Mouse (Mus musculus) spleen, adult 18-20 months (tissue): ENCODE measurements around the gene V1ra8.
"Not testable (repeated sequence)": the region's sequence is repeated elsewhere in the genome, so short reads cannot be mapped to it uniquely, and the experiment has no call there.

ENCODE experiments used
- DNase-seq, 2 experiments: peaks; one replicate each; pipeline ENCODE4 v3.0.0; 2022; ENCODE audit warnings: mixed read lengths in 2 of 2

V1ra8 gene

DNA sequence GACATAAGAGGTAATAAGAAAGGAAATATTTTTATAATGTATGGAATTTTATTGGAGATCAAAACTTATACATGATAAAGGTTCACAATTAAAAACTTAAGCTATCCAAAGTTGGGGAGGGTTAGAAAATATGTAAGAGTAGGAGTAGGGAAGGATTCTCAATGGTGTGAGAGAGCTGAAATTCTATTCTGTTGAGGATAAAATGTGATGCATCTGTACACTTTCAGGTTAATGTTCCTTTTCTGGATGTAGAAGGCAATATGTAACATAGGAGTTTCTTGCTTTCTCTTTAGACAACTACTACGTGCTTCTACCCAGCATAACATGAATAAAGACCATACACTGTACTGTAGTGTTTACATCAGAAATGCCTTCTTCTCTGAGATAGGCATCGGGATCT, at the start of gene V1ra8:
Gene V1ra8 (plus strand): TSS at position 301 of the 400 bp plus-strand sequence.
- not testable (repeated sequence) for DNase-seq

DNA sequence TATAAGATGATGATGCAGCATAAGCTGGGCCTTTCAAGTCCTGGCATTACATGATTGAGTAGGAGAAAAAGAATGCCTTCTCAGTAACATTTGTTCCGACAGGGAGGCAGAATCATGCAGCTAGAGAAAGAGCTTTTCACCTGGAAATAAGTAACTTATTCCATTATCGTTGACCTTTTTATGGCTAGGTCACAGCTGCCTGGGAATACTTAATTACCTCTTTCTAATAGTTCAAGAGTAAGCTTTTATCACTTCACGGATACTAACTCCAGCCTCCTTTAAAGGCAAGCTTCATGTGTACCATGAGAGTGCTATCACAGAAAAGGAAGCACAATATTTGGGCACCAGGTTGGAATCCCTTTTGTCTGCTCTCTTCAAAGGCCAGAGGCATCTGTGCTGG, 42.5 kb upstream of the V1ra8 start:
- DNase-seq = no peak

DNA sequence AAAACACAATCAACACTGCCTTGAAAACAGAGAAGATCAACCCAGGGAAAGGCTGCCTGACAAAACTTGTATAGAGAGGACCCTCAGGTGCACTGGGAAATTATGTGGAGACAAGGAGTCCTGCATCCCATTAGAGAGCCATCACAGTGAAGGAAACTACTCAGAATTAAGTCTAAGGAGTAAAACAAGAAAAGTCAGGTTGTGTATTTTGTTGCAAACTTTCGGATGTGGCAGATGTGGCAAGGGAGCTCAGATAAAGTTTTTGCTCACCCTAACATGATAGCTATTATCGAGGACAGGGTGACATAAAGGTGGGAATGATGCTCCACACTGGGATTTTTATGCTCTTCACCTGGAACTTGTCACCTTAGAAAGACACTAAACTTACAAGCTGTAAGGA, 28.1 kb upstream of the V1ra8 start, which contains the start of gene Vmn1r52:
Gene Vmn1r52 (plus strand): TSS at position 301 of the 400 bp plus-strand sequence.
- no peak for DNase-seq

DNA sequence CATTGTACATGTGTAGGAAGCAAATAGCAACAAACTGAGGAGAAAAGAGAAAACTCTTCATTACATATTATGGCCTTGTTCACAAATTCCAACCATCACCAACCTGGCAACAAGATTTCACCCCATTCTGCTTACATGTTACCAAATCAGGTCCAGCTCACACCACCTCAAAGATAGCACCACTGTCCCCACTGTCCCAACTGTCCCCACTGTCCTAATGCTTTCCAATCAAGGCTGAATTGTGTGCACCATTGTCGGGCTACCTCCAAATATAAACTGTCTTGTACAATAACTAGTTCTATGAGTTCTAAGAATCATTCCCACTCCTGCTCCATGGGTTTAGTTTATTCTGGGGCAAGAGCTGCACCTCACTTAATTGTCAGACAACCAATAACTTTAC, 21.7 kb downstream of the V1ra8 start, which contains the start of gene Vmn1r53:
Gene Vmn1r53 (minus strand): TSS at position 101 of the 400 bp plus-strand sequence.
- no peak for DNase-seq

DNA sequence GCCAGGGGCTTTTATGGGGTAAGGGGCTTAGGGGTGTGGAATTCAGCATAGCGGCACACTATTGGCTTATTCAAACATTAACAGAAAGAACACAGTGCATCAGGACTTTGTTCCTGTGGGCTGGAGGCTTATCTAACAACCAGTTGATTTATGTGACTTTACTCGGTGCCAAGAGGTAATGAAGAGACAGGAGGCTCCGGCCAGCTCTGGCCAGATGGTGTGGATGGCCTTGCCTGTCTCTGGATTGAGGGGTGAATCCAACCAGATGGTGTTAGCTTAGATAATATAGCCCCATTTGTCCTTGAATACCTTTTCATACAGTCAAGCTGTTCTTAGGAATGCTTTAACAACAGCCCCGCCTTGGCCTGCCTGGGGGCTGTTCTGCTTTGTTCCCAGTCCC, 29.5 kb downstream of the V1ra8 start:
- not testable (repeated sequence) for DNase-seq

DNA sequence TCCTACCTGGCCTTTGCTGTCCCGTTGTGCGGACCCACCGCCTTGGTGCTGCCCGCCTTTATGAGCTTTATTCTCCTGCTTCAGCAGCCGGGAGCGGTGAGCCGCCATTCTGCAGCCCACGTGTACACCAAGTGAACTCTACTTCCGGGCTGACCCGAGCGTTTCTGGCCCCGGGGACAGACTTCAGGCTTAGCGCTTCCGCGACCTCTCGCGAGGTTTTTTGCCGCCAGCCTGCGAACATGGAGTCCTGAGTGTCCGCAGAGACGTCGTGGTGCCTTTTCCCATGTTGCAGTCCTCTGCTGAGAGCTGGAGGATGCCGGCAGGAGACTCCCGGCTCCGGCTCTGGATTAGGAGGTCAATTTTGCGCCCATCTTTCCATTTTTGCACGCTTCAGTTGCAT, 30.1 kb downstream of the V1ra8 start:
- DNase-seq = no peak

DNA sequence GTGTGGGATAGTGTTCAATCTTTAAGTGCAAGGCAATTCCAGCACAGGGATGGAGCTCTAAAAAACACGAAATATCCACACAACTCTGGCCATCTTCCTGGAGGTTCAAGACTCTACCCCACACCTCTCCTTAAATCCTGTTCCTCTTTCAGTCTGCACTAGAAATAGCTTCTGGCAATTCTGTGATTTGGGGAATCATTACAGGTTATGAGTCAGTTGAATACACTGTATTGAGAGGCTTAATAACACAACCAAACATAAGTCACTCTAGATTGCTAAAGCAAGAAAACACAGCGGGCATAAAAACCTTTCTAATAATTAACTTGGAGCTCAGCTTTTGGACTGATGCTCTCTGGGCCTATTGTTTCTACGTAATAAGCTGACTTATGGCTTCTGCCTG, 41.4 kb downstream of the V1ra8 start:
- no peak for DNase-seq

DNA sequence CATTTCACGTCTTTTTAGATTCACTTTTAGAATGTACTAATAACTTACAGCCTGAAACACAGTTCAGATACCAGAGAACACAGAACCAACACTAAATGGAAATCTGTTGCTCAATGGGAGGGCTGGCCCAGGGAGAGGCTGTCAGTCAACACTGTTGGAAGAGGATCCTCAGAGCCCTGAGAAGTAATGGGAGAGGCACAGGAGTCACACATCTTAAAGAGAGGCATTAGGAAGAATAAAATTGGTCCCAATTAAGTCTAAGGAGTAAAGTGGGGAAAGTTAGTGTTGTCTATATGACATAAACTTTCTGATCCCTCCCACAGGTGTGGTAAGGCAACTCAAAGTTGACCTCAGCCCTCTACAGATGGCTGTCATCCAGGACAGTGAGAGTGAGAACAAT, 43.4 kb downstream of the V1ra8 start, which contains the start of gene Vmn1r54:
Gene Vmn1r54 (plus strand): TSS at position 301 of the 400 bp plus-strand sequence.
- no peak for DNase-seq
